Mouse (Mus musculus): ENCODE measurements around the gene Akap8.

DNA sequence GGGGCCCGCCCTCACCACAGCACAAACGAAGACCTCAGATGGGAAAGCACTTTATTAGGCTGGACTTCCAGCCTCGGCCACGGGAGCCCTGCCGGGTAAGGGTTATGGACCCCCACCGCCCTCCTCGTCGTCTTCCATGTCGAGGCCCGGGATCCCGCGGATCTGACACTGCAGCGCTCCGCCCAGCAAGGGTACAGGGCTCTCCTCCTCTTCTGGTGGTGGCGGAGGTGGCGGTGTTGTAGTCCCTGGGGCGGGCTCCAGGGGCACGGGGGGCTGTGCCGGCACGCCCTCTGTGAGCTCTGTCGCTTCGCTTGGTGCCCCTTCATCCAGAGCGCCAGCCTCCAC is 324 bp upstream of the Akap8 start:
- TF ChIP-seq CTCF (conservative IDR thresholded peaks at IDR 0.05; ENCODE audit: low read length) (no peak), NANOG (IDR thresholded peaks at IDR 0.05; ENCODE audit: borderline replicate concordance, low read length) (no peak)

Measured in E14TG2a.4 (cell line).